Mouse (Mus musculus) inflammation-experienced regulatory T-cells, adult 16 weeks (primary cell): ENCODE results near the gene Rhbdf2. TPM values are rescaled to one million over a fixed set of nuclear protein-coding genes. Genes with fewer than 3 reads are reported as not detected.

Source experiments
- polyA plus RNA-seq: library from polyadenylated mRNA; unstranded; fragments of 100-300 nt; shearing (Covaris generic); gene quantifications from one replicate; pipeline ENCODE4 v1.2.1, GENCODE M21; 2017

Rhbdf2 gene
- 15.2 TPM for polyA plus RNA-seq

GRCm38 (mm10) chr11:116626299-116627071 lies at the start of gene Rhbdf2:
Gene Rhbdf2 (minus strand): TSS chr11:116627019.

DNA sequence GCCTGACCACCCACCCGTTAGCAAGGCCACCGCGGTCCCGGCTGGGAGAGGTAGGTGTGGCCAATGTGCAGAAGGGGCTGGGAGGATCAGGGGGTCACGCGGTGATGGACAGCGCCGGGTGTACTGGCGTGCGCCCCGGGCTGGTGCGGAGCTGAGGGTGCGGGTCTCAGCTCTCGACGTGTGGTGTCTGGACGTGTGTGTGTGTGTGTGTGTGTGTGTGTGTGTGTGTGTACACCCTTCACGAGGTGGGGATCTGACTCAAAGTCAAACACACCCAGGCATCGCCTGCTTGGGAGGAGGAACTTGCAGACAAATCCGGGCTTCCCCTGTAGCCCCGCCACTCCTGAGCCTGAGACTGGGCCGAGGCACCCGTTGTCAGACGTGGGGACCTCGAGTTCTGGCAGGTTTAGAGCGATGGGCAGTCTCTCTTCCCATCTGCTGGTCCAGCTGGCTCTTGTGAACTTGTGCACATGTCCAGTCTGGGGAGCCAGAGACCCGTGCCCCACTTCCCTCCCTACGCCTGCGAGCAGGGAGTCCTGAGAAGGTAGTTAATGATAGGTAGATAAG lies 27.5 kb upstream of the Rhbdf2 start, which contains the start of gene Cygb:
Gene Cygb (minus strand): TSS at position 59 of the 567 bp plus-strand sequence.

GRCm38 (mm10) chr11:116653234-116653633 lies 26.4 kb upstream of the Rhbdf2 start, which contains the start of gene Prcd:
Gene Prcd (plus strand): TSS chr11:116653534.

GRCm38 (mm10) chr11:116586310-116586709 lies 40.5 kb downstream of the Rhbdf2 start, which contains the start of gene Aanat:
Gene Aanat (plus strand): TSS chr11:116586432.

DNA sequence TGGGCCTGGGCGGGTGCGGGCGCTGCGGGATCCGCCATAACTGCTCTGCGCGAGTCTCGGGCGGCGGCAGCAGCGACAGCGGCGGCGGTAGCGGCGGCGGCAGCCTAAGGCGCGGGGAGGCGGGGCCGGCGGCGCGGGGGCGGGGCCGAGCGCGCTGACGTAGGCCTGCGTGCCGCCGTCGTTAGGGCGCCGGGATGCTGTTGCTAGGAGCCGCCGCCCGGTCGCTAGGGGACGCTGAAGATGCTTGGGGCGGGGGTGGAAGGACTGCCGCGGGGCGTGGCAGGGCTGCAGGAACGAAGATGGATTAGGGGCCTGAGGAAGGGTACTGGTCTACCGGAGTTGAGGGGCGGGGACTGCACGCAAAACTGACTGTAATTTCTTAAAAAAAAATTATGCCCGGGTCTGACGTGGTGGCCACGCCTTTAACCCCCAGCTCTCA lies 45.4 kb downstream of the Rhbdf2 start, which contains the start of gene Ube2o:
Gene Ube2o (minus strand): TSS at position 72 of the 439 bp plus-strand sequence.

Other genes starting within 250 kb of the Rhbdf2 start
- gene Rnf157, start 214.0 kb downstream of the Rhbdf2 start, polyA plus RNA-seq: 1.9 TPM
- gene Ubald2, start 192.9 kb downstream of the Rhbdf2 start, polyA plus RNA-seq: 31.8 TPM
- not detected for gene Qrich2, start 160.8 kb downstream of the Rhbdf2 start, polyA plus RNA-seq
- 41.5 TPM for gene Prpsap1, start 132.8 kb downstream of the Rhbdf2 start, polyA plus RNA-seq
- gene Sphk1, start 96.1 kb downstream of the Rhbdf2 start, polyA plus RNA-seq: not detected
- 2.2 TPM for gene Ube2o, start 45.6 kb downstream of the Rhbdf2 start, polyA plus RNA-seq
- gene Aanat, start 40.6 kb downstream of the Rhbdf2 start, polyA plus RNA-seq: not detected
- gene Prcd, start 26.5 kb upstream of the Rhbdf2 start, polyA plus RNA-seq: not detected
- gene Cygb, start 27.3 kb upstream of the Rhbdf2 start, polyA plus RNA-seq: not detected
- gene St6galnac1, start 148.5 kb upstream of the Rhbdf2 start, polyA plus RNA-seq: 0.28 TPM
- not detected for gene Mxra7, start 201.0 kb upstream of the Rhbdf2 start, polyA plus RNA-seq
- gene Mettl23, start 216.3 kb upstream of the Rhbdf2 start, polyA plus RNA-seq: 233 TPM
- gene Jmjd6, start 216.4 kb upstream of the Rhbdf2 start, polyA plus RNA-seq: 81.4 TPM
- gene Mfsd11, start 225.4 kb upstream of the Rhbdf2 start, polyA plus RNA-seq: 30.7 TPM
- gene Srsf2, start 226.1 kb upstream of the Rhbdf2 start, polyA plus RNA-seq: 62.3 TPM